Mouse (Mus musculus): ENCODE data around the gene Naa50.
A peak's percentile ranks its signal among the peaks of the same experiment; 100 is the strongest.

Naa50 gene

GRCm38 (mm10) chr16:44139536-44140185 lies at the start of gene Naa50, which contains the start of gene Atp6v1a:
TSS of gene Naa50 (plus strand) at chr16:44139830.
TSS of gene Atp6v1a (minus strand) at chr16:44139705.
- no peak for DNase-seq (ENCODE audit: extremely low spot score, low read depth, low spot score)

GRCm38 (mm10) chr16:44099377-44099776 lies 40.3 kb upstream of the Naa50 start:
- no peak for DNase-seq (ENCODE audit: extremely low spot score, low read depth, low spot score)

GRCm38 (mm10) chr16:44101181-44101710 lies 38.4 kb upstream of the Naa50 start:
- no peak for DNase-seq (ENCODE audit: extremely low spot score, low read depth, low spot score)

- DNase-seq (ENCODE audit: extremely low spot score, low read depth, low spot score) = no peak
Observed at GRCm38 (mm10) chr16:44102925-44103324, 36.7 kb upstream of the Naa50 start.

GRCm38 (mm10) chr16:44103806-44104766 lies 35.5 kb upstream of the Naa50 start:
- DNase-seq (ENCODE audit: extremely low spot score, low read depth, low spot score) = no peak

- DNase-seq (ENCODE audit: extremely low spot score, low read depth, low spot score) = no peak
Observed at GRCm38 (mm10) chr16:44105211-44105610, 34.4 kb upstream of the Naa50 start.

GRCm38 (mm10) chr16:44109002-44109401 lies 30.6 kb upstream of the Naa50 start:
- DNase-seq (ENCODE audit: extremely low spot score, low read depth, low spot score) = no peak

GRCm38 (mm10) chr16:44119753-44120501 lies 19.7 kb upstream of the Naa50 start:
- DNase-seq (ENCODE audit: extremely low spot score, low read depth, low spot score) = no peak

- DNase-seq (ENCODE audit: extremely low spot score, low read depth, low spot score) = no peak
Observed at GRCm38 (mm10) chr16:44122122-44122521, 17.5 kb upstream of the Naa50 start.

- DNase-seq (ENCODE audit: extremely low spot score, low read depth, low spot score) = no peak
Observed at GRCm38 (mm10) chr16:44122574-44122973, 17.1 kb upstream of the Naa50 start.

- DNase-seq (ENCODE audit: extremely low spot score, low read depth, low spot score) = no peak
Observed at GRCm38 (mm10) chr16:44122982-44123725, 16.5 kb upstream of the Naa50 start.

- DNase-seq (ENCODE audit: extremely low spot score, low read depth, low spot score) = no peak
Observed at GRCm38 (mm10) chr16:44123786-44124185, 15.8 kb upstream of the Naa50 start.

GRCm38 (mm10) chr16:44124713-44125112 lies 14.9 kb upstream of the Naa50 start:
- no peak for DNase-seq (ENCODE audit: extremely low spot score, low read depth, low spot score)

- DNase-seq (ENCODE audit: extremely low spot score, low read depth, low spot score) = no peak
Observed at GRCm38 (mm10) chr16:44125436-44125835, 14.2 kb upstream of the Naa50 start.

- DNase-seq (ENCODE audit: extremely low spot score, low read depth, low spot score) = no peak
Observed at GRCm38 (mm10) chr16:44126437-44126836, 13.2 kb upstream of the Naa50 start.

GRCm38 (mm10) chr16:44132300-44132699 lies 7.3 kb upstream of the Naa50 start:
- no peak for DNase-seq (ENCODE audit: extremely low spot score, low read depth, low spot score)

- DNase-seq (ENCODE audit: extremely low spot score, low read depth, low spot score) = no peak
Observed at GRCm38 (mm10) chr16:44133187-44133586, 6.4 kb upstream of the Naa50 start.

GRCm38 (mm10) chr16:44136511-44137021 lies 3.1 kb upstream of the Naa50 start:
- no peak for DNase-seq (ENCODE audit: extremely low spot score, low read depth, low spot score)

GRCm38 (mm10) chr16:44138377-44138978 lies 1.2 kb upstream of the Naa50 start:
- DNase-seq (ENCODE audit: extremely low spot score, low read depth, low spot score) = peak; percentile 8

Measured in hindlimb bud, embryonic 11.5 days (tissue).